Mouse (Mus musculus) left cerebral cortex, postnatal 10 days (tissue): ENCODE data around the gene Dmbx1. TPM values are rescaled to one million over a fixed set of nuclear protein-coding genes. Genes with fewer than 3 reads are reported as not detected.

ENCODE experiments used
- DNase-seq, 2 experiments: peaks; one replicate each; pipeline ENCODE4 v3.0.0; 2021 to 2022; ENCODE audit warnings: low spot score in 2 of 2, mixed read lengths in 1 of 2; ENCODE audit errors: extremely low spot score in 1 of 2
- intact Hi-C: fragments of 180-260 bp; cut with DNase I; formaldehyde crosslinking; loops from one replicate; pipeline ENCODE4 v1.15.1; 2025
- total RNA-seq, 2 experiments: library from RNA; stranded (reverse); gene quantifications; 2 replicates each; pipeline ENCODE4 v1.2.3; 2021

Gene Dmbx1
- total RNA-seq, result under 1 TPM; 0.21 to 0.22 TPM

GRCm38 (mm10) chr4:115939295-115940102 is at the start of gene Dmbx1:
Gene Dmbx1 (minus strand): TSS chr4:115939926.
- intact Hi-C loops, result loop anchor here (5.0 kb wide), 1 partner anchor 1037 kb away; no protein-coding TSS in a partner anchor
- no peak for DNase-seq

DNA sequence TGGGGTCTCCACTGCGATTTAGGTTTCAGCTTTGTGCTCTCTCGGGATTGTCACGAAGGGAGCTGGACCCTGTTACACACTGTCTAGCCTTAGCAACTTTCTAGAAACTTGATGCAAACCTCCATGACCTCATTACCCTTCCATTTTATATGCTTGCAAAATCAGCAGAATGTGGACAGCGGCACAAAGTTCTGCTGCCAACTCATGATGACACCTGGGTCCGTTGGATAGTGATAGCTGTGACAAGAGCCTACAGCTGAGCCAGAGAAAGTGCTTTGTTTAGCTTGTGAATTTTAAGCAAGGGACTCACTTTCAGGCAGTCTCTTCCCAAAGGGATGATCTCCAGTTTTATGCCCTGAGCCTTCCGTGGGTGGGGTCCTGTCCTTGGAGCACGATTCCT is 49.7 kb upstream of the Dmbx1 start:
- no peak for DNase-seq
- intact Hi-C loops, result no loop called here

DNA sequence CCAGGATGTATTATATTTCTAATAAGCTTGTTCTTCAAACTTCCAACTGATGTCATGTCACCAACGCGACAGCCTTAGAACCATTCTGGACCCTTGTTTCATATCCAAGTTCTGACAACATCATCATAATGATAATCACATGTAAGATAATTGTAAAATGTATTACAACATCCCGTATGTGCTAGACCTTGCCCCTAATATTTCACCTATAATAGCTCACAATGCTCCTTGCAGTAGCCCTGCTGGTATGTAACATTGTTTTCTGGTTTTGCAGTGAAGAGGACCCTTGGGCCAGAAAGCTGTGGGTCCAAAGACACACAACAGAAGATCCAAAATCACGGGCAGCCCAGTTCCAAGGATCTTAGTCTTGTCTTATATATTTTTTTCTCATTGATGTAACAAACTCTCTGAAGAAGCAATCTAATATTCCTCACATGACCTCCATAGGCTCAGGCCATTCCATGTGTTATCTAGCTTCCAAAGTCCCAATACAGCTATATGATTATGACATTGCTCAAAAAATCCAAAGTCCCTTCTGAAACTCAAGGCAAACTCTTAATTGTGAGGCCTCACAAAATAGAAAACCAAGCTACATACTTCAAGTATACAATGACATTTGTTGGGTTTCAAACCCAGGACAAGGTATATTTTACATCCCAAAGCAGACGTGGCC is 48.3 kb upstream of the Dmbx1 start:
- intact Hi-C loops, result no loop called here

GRCm38 (mm10) chr4:115987436-115987835 is 47.7 kb upstream of the Dmbx1 start:
- DNase-seq, result no peak
- intact Hi-C loops, result no loop called here

More for the DNA sequence above, 48.3 kb upstream of the Dmbx1 start:
- no peak for DNase-seq

- intact Hi-C loops, result loop anchor here (5.0 kb wide), 1 partner anchor 253 kb away; no protein-coding TSS in a partner anchor
- DNase-seq, result no peak
Observed at GRCm38 (mm10) chr4:115984967-115985366, 45.2 kb upstream of the Dmbx1 start.

- peak; percentile 63 to 85 for DNase-seq
- intact Hi-C loops, result loop anchor here (5.0 kb wide), 1 partner anchor 252 kb away; no protein-coding TSS in a partner anchor
Observed at GRCm38 (mm10) chr4:115984111-115984510, 44.4 kb upstream of the Dmbx1 start.

- intact Hi-C loops, result loop anchor here (1.0 to 5.0 kb wide), 2 partner anchors 76 to 248 kb away; no protein-coding TSS in a partner anchor
- peak; percentile 61 to 74 for DNase-seq
Observed at GRCm38 (mm10) chr4:115980676-115981075, 41.0 kb upstream of the Dmbx1 start.

DNA sequence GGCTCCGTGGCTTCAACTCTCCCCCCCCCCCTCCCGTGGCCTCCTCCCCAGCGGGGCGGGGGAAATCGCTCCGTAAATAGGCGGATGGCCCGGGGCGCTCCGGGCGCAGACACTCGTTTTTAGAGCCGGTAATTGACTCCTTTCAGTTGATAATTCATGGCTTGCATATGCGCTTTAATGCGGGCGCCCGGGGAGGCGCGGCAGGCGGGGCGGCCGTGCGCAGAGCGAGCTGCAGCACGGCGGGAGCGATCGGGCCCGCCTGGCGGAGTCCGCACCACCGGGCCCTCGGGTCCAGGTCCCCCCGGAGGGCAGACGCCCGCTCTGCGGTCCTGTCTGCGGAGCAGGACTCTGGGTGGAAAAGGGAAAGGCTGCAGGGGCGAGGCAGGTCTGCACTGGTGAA is 39.7 kb upstream of the Dmbx1 start:
- intact Hi-C loops, result no loop called here
- no peak for DNase-seq

DNA sequence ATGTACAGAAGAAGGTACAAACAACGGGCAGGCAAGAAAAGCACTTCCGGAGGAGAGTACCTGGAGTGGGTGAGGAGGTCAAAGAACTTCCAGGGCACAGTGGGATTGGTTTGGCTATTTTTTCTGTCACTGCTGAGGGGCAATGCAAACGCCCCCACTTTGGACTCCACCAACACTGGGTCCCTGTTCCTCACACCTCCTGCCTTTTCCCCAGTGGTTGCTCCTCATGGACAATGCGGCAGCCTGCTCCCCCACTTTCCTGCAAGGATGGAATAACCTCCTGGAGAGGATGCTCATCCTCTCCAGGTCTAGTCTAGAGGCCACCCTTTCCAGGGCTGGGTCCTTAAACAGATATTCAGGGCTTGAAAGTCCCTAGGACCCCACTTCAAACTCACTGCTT is 39.2 kb upstream of the Dmbx1 start:
- DNase-seq, result no peak
- intact Hi-C loops, result no loop called here

DNA sequence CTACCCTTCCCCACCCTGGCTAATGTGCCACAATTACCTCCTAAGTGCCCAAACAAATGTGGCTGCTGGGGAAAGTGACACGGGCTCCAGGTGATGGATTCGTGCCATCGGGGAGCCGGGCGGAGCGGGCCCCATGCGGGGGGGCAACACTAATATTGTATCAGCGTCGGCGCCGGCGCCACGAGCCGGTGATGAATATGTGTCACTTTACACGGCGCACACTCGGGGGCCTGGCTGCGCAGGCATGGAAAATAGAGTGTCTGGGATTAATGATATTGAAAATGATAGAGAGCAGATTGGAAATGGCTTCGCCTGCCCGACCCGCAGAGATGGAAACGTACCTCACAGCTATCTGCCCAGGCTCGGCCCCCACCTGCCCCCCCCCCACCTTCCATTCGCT is 32.8 kb upstream of the Dmbx1 start:
- no peak for DNase-seq
- intact Hi-C loops, result no loop called here

DNA sequence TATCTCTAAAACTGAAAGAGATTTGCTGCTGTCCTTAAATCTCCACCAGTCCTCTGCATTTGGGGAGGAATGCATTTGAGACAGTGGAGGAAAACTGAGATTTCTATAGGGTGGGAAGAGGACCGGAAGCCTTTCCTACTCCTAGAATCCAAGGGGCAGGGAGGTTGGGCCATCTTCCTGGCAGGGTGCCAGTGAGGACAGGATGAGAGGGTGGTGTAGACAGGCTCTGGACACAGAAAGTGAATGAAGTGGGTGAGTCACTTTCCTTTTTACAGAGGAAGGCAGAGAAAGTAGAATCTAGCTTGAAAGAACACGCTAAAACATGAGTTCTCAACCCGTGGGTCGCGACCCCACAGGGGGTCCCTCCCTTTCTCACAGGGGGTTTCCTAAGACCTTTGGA is 24.7 kb upstream of the Dmbx1 start:
- DNase-seq, result peak in 1 of 2 experiments; percentile 49
- intact Hi-C loops, result no loop called here

DNA sequence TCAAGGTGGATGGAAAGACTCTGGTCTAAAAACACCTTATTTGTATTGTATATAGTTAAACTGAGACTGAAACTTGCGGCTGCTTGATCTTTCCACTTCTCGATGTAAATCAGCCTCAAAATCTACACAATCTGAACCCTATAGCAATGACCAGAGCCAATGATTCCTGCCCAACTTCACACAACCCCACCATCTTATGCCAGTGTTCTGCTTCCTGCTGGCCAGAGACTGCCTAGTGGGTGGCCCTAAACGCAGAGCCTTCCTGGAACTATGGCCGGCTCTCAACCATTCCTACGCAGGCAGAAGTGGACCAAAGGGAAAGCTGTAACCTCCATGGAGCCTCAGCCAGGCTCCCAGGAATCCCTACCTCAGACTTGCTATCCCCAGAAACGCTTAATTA is 24.0 kb upstream of the Dmbx1 start:
- DNase-seq, result no peak
- intact Hi-C loops, result no loop called here

- peak in 1 of 2 experiments; percentile 62 for DNase-seq
- intact Hi-C loops, result no loop called here
Observed at GRCm38 (mm10) chr4:115962671-115963412, 23.1 kb upstream of the Dmbx1 start.

GRCm38 (mm10) chr4:115961991-115962390 is 22.3 kb upstream of the Dmbx1 start:
- DNase-seq, result no peak
- intact Hi-C loops, result no loop called here

DNA sequence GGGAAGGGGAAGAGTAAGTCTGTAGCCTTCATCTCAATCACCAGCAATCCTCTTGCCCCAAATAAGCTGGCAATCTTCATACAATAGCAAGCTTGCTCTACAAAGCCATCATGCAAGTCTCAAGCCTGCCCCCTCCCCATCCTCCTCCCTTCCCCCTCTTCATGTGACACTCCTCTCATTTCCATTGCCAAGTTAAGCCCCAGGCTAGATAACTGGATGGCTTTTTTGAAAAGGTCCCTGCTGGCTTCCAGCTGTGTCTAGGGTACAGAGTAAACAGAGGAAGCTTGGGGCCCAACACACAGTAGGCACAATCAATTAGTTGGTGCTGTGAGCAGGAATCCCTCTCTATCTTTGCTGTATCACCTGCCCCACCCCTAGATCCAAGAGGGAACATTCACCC is 19.8 kb upstream of the Dmbx1 start:
- intact Hi-C loops, result loop anchor here (10.0 kb wide), 1 partner anchor 225 kb away; the partner anchor contains the start of gene Efcab14
- DNase-seq, result no peak

- no peak for DNase-seq
- intact Hi-C loops, result loop anchor here (10.0 kb wide), 1 partner anchor 221 kb away; the partner anchor contains the start of gene Efcab14
Observed at GRCm38 (mm10) chr4:115955494-115955775, 15.7 kb upstream of the Dmbx1 start.

DNA sequence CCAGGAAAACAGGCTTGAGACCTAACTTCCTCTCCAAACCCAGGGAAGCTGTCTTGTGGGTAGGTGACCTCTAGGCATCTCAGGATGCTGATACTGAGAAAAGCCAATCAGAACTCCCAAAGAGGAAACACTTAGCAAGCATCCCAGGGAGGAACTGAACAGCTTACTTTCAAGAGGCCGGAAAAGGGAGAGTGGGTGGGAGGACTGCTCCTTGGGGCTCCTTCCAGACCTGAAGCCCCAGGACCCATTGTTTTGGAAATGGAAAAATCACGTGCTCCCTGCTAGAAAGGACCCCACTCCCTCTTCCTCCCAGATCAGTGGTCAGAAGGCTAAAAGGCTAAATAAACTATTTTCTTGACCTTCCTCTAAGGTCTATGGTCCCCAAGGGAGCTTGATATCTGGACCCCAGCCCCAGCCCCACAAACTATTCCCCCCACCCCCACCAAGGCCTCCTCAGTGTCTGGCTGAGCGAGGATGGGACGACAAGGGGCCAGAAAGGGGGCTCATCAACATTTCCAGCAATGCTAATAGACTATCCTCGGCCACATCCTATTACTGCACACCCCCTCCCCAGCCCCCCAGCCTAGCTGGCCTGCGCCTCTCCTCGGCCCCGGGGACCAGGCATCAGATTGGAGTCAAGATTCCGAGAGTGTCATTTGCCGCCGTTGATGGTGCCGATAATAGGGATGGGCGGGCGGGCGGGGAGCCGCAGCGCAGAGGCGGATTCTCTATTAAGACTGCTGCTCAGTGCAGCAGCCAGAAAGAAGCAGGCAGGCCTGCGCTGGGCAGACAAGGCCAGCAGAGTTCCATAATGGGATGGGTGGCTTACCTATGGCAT is 15.1 kb upstream of the Dmbx1 start:
- DNase-seq, result no peak
- intact Hi-C loops, result loop anchor here (10.0 kb wide), 1 partner anchor 220 kb away; the partner anchor contains the start of gene Efcab14

DNA sequence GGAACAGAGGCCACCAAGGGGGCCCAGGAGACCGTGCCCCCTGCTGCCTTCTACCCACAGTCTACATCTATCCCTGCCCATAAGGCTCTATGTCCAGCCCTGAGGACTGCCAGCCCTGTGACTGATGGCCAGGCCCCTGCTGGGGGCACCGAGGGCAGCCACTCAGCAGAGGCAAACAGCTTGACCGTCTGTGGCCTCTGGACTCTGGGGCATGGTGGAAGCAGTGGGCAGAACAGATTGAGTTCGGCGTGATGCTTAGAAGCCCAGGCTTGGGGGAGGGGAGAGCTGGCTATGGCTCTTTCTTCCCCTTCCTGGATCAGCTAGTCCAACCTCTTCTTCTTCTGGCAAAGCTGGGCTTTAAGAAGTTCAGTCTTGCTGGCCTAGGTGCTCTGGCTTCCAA is 13.8 kb upstream of the Dmbx1 start:
- intact Hi-C loops, result loop anchor here (2.0 to 10.0 kb wide), 2 partner anchors 55 to 219 kb away; partner anchors contain the start of gene Efcab14
- DNase-seq, result no peak
